Mouse (Mus musculus): Measurements from ENCODE around the gene Rabac1. TPM values are rescaled to one million over a fixed set of nuclear protein-coding genes. Genes with fewer than 3 reads are reported as not detected.

Gene Rabac1
- total and polyA plus RNA-seq, 3 experiments, result 223 to 240 TPM; not detected in 1

DNA sequence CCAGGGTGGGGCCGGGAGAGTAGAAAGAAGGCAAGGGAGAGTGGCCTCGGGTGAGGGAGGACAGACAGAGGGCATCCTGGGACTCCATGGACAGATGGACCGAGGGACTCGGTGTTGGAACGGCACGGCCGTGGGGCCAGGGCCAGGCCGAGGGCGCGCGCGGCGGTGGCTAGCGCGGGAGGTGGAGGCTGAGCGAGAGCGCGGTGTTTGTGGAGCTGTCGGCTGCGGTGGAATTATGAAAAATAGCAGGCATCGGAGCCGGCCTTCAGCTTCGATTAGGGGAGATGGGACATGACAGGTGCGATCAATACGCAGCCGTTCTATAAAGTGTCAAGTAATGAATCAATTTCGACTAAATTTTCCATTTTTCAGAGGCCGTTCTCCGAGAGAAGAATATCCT is 23.8 kb downstream of the Rabac1 start:
- DNase-seq (ENCODE audit: low read depth, low spot score), result no peak
- TF ChIP-seq MAX (IDR thresholded peaks at IDR 0.05; ENCODE audit: low read length) (no peak), RAD21 (IDR thresholded peaks at IDR 0.05; ENCODE audit: low read depth, low read length) (no peak), MXI1 (IDR thresholded peaks at IDR 0.05; ENCODE audit: low read depth, low read length) (no peak), CHD1 (IDR thresholded peaks at IDR 0.05; ENCODE audit: low read depth, low read length) (no peak), SIN3A (IDR thresholded peaks at IDR 0.05; ENCODE audit: low read length) (no peak), MEF2A (IDR thresholded peaks at IDR 0.05; ENCODE audit: extremely low read depth, insufficient replicate concordance, low read depth, low read length, poor library complexity, severe bottlenecking) (no peak), E2F4 (IDR thresholded peaks at IDR 0.05; ENCODE audit: borderline replicate concordance, low read depth, low read length) (no peak)
- Histone ChIP-seq H3K4me1 (ENCODE audit: control insufficient read depth in 1 of 2, insufficient read depth in 2 of 2, low read length in 2 of 2) (no peaks in the 10 kb centered on the region), H3K9ac (ENCODE audit: control insufficient read depth, low read depth, low read length, poor library complexity, severe bottlenecking) (no peak overlapping the region), H3K36me3 (ENCODE audit: control insufficient read depth in 1 of 2, insufficient read depth in 2 of 2, low read length in 2 of 2) (no peaks in the 10 kb centered on the region), H3K79me2 (ENCODE audit: control insufficient read depth, insufficient read depth, low read length, poor library complexity) (no peaks in the 10 kb centered on the region; the same call in 1 of the 2 replicates), H3K27ac (ENCODE audit: control insufficient read depth, low read depth, low read length) (no peak overlapping the region), H3K9me3 (replicated peaks; ENCODE audit: insufficient read depth, low read length) (no peaks in the 10 kb centered on the region), H3K4me3 (ENCODE audit: control insufficient read depth in 1 of 2, insufficient read depth in 1 of 2, low read depth in 2 of 2, low read length in 2 of 2) (no peak overlapping the region), H3K27me3 (ENCODE audit: control insufficient read depth in 1 of 2, insufficient read depth in 2 of 2, low read length in 2 of 2) (peaks cover 0 to 2% of the 10 kb centered on the region in 2 experiments; a peak in 1 of 4 replicates)

DNA sequence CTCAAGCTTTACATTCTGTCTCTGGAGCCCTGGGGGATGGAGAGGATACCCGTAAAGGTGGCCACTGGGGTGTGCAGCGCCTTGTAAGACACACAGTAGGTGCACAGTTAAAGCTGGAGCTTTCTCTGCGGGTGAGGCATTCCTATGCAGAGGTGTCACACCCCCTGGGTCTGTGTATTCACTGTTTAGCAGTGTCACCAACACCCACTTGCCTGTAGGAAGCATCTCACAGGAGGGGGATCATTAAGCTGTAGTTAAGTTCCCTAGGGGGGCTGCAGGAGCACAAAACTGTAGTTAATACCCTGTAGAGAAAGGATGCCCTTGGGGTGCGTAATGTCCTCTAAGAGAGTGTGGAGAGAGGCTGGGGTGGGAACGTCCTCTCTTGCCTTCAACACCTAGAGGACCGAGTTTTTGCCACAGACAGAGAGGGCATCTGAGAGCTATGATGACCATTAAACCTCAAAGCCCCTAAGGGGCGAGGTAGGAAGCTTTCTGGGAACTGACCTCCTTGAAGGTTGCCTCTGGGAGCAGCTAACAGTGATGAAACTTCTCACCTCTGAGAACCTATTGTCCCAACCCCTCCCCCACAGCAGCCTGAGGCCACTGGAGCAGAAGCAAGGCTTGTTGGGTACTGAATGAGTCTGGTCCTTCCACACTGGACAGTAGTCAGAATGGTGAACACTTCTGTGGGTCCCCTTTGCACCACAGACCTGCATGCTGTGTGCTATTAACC is 25.1 kb downstream of the Rabac1 start:
- Histone ChIP-seq H3K36me3 (ENCODE audit: control insufficient read depth in 1 of 2, insufficient read depth in 2 of 2, low read length in 2 of 2) (no peaks in the 10 kb centered on the region), H3K79me2 (ENCODE audit: control insufficient read depth, insufficient read depth, low read length, poor library complexity) (no peaks in the 10 kb centered on the region), H3K27me3 (ENCODE audit: control insufficient read depth in 1 of 2, insufficient read depth in 2 of 2, low read length in 2 of 2) (peaks cover 0 to 2% of the 10 kb centered on the region in 2 experiments; a peak in 1 of 4 replicates), H3K27ac (ENCODE audit: control insufficient read depth, low read depth, low read length) (no peak overlapping the region), H3K4me3 (ENCODE audit: control insufficient read depth in 1 of 2, insufficient read depth in 1 of 2, low read depth in 2 of 2, low read length in 2 of 2) (no peak overlapping the region), H3K4me1 (ENCODE audit: control insufficient read depth in 1 of 2, insufficient read depth in 2 of 2, low read length in 2 of 2) (no peaks in the 10 kb centered on the region), H3K9ac (ENCODE audit: control insufficient read depth, low read depth, low read length, poor library complexity, severe bottlenecking) (no peak overlapping the region), H3K9me3 (replicated peaks; ENCODE audit: insufficient read depth, low read length) (no peaks in the 10 kb centered on the region)
- TF ChIP-seq BHLHE40 (IDR thresholded peaks at IDR 0.05; ENCODE audit: borderline replicate concordance, low read depth, low read length) (no peak), ZKSCAN1 (IDR thresholded peaks at IDR 0.05; ENCODE audit: low read depth, low read length) (0 out of 2 replicates have a peak, but pooled peaks have one; percentile 10)
- no peak for DNase-seq (ENCODE audit: low read depth, low spot score)

DNA sequence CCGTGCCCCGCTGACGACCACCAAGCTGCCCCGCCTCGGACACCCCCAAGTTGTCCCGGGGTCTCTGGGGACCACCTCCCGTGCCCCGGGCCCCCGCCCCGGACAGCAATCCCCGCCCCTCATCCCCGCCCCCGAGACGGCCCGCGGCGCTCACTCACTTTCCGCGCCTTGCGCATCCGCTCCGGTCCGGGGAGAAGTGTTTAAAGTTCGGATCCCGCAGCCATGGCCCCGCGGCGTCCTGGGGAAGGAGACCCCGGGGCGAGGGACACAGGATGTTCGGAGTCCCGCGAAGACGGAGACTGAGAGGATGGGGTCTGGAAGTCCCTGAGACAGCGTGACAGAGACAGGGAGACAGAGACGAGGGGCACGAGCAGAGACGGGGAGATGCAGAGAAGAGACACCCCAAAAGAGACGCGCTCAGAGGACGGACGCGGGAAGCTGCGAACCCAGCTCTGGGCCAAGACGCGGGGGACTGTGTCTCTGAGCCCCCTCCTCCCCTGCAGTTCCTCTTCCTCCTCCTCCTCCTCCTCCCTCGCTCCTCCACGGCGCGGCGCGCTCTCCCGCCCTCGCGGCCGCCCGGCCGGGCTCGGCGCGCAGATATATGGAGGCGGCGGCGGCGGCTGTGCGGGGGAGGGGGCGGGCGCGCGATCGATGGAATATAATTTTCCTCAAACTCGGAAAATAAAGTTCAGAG is 28.1 kb downstream of the Rabac1 start, which contains the start of gene Gm4881:
Gene Gm4881, minus strand, starts transcription at position 238 of the 694 bp plus-strand sequence.
- H3K27me3 ChIP-seq (ENCODE audit: control insufficient read depth in 1 of 2, insufficient read depth in 2 of 2, low read length in 2 of 2), result peaks cover 0 to 2% of the 10 kb centered on the region in 2 experiments; a peak in 1 of 4 replicates
- no peak for DNase-seq (ENCODE audit: low read depth, low spot score)
- H3K36me3 ChIP-seq (ENCODE audit: control insufficient read depth in 1 of 2, insufficient read depth in 2 of 2, low read length in 2 of 2), result no peaks in the 10 kb centered on the region
- TF ChIP-seq MAZ (IDR thresholded peaks at IDR 0.05; ENCODE audit: low read depth, low read length), result no peak
- TF ChIP-seq NRF1 (IDR thresholded peaks at IDR 0.05; ENCODE audit: insufficient read depth, low read depth, low read length, poor library complexity, severe bottlenecking), result no peak
- TF ChIP-seq MYB (IDR thresholded peaks at IDR 0.05; ENCODE audit: low read depth, low read length), result no peak
- TF ChIP-seq ZMIZ1 (IDR thresholded peaks at IDR 0.05; ENCODE audit: low read depth, low read length), result no peak
- no peak for TF ChIP-seq RCOR1 (IDR thresholded peaks at IDR 0.05; ENCODE audit: low read depth, low read length)
- TF ChIP-seq ZNF384 (IDR thresholded peaks at IDR 0.05; ENCODE audit: low read depth, low read length), result no peak
- TF ChIP-seq MAFK (IDR thresholded peaks at IDR 0.05; ENCODE audit: borderline replicate concordance, low read depth, low read length), result no peak
- TF ChIP-seq JUND (IDR thresholded peaks at IDR 0.05; ENCODE audit: low read depth, low read length), result no peak
- TF ChIP-seq CHD2 (IDR thresholded peaks at IDR 0.05; ENCODE audit: low read length), result no peak
- no peak for TF ChIP-seq BHLHE40 (IDR thresholded peaks at IDR 0.05; ENCODE audit: borderline replicate concordance, low read depth, low read length)
- TF ChIP-seq MYC (IDR thresholded peaks at IDR 0.05; ENCODE audit: low read depth, low read length), result no peak
- TF ChIP-seq TCF12 (IDR thresholded peaks at IDR 0.05; ENCODE audit: low read depth, low read length), result no peak
- peak within 1 kb of the TSS in 1 of 2 experiments; percentile 1; a peak in 1 of 4 replicates for H3K4me3 ChIP-seq (ENCODE audit: control insufficient read depth in 1 of 2, insufficient read depth in 1 of 2, low read depth in 2 of 2, low read length in 2 of 2)
- H3K79me2 ChIP-seq (ENCODE audit: control insufficient read depth, insufficient read depth, low read length, poor library complexity), result no peaks in the 10 kb centered on the region
- H3K9me3 ChIP-seq (replicated peaks; ENCODE audit: insufficient read depth, low read length), result no peaks in the 10 kb centered on the region
- H3K27ac ChIP-seq (ENCODE audit: control insufficient read depth, low read depth, low read length), result no peak within 1 kb of the TSS
- H3K9ac ChIP-seq (ENCODE audit: control insufficient read depth, low read depth, low read length, poor library complexity, severe bottlenecking), result no peak within 1 kb of the TSS
- no peaks in the 10 kb centered on the region for H3K4me1 ChIP-seq (ENCODE audit: control insufficient read depth in 1 of 2, insufficient read depth in 2 of 2, low read length in 2 of 2)
